Mouse (Mus musculus) lung, embryonic 16.5 days (tissue): ENCODE measurements around the gene Rps6ka5. TPM values are rescaled to one million over a fixed set of nuclear protein-coding genes. Genes with fewer than 3 reads are reported as not detected.

Experiments used
- ATAC-seq: fragments of 200-750 bp; cut with Nextera tagmentation; 2 replicates; pipeline ENCODE4 v1.8.0; 2017; ENCODE audit warnings: low read depth, mild to moderate bottlenecking, moderate library complexity
- H3K27ac ChIP-seq: fragments of 300-500 bp; sonication (generic); 2 replicates; pipeline ENCODE4 v1.5.1; 2014; ENCODE audit warnings: mild to moderate bottlenecking, control low read depth, low read length
- H3K27me3 ChIP-seq: fragments of 300-500 bp; sonication (generic); 2 replicates; pipeline ENCODE4 v1.6.1; 2014; ENCODE audit warnings: low read depth, low read length, mixed read lengths; ENCODE audit not compliant: control insufficient read depth, insufficient read depth
- H3K36me3 ChIP-seq: fragments of 300-500 bp; sonication (generic); 2 replicates; pipeline ENCODE4 v1.6.1; 2014; ENCODE audit warnings: low read length; ENCODE audit not compliant: control insufficient read depth, insufficient read depth
- H3K4me1 ChIP-seq: fragments of 300-500 bp; sonication (generic); replicated peaks from 2 replicates; pipeline ENCODE4 v1.6.1; 2014; ENCODE audit warnings: low read length, mixed read lengths; ENCODE audit not compliant: control insufficient read depth, insufficient read depth
- H3K4me2 ChIP-seq: fragments of 300-500 bp; sonication (generic); 2 replicates; pipeline ENCODE4 v1.6.1; 2014; ENCODE audit warnings: low read depth, low read length, control low read depth
- H3K4me3 ChIP-seq: fragments of 300-500 bp; sonication (generic); 2 replicates; pipeline ENCODE4 v1.5.1; 2014; ENCODE audit warnings: mild to moderate bottlenecking, low read length, control low read depth
- H3K9ac ChIP-seq: fragments of 300-500 bp; sonication (generic); 2 replicates; pipeline ENCODE4 v1.6.1; 2014; ENCODE audit warnings: low read length, control low read depth
- H3K9me3 ChIP-seq: fragments of 300-500 bp; sonication (generic); 2 replicates; pipeline ENCODE4 v1.6.1; 2016; ENCODE audit warnings: low read length; ENCODE audit not compliant: control insufficient read depth
- WGBS: fragments of 180-500 bp; shearing (Covaris S2); extraction: QIAGEN DNeasy Blood & Tissue Kit; methylation state at CpG from one replicate; pipeline ENCODE4 v1.1.7; 2014; 5-methylcytosine and 5-hydroxymethylcytosine counted together
- polyA plus RNA-seq: library from polyadenylated mRNA; unstranded; fragments of >200 nt; fragmentation: Nextera tagmentation; extraction: Ambion mirVana; gene quantifications from 2 replicates; pipeline ENCODE4 v1.2.1, GENCODE M21; 2015

The Rps6ka5 gene
- polyA plus RNA-seq, 1 experiment from 2014 or later: 4.3 TPM

DNA sequence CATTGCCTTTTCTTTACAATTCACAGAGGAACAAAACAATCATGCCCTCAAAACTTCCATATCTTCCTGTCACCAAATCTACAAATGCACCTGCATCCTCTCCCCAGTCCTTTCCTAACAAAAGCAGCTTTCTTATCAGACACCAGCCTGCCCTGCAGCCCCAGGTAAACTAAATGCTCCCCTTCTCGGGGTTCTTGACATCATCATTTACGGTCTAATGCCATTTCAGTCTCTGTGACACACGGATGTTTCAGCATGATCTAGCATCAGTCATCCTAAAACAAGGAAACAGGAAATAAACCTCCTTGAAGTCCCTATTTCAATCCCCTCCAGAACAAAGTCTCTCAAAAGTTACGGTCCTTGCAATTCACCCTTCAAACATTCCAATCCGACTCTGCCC lies 15.0 kb downstream of the Rps6ka5 start:
- Histone ChIP-seq H3K27me3 (no peaks in the 10 kb centered on the region), H3K4me3 (no peak overlapping the region), H3K9ac (no peak overlapping the region), H3K36me3 (no peaks in the 10 kb centered on the region), H3K4me1 (no peaks in the 10 kb centered on the region; the same call in 1 of the 2 replicates), H3K27ac (no peak overlapping the region), H3K9me3 (no peaks in the 10 kb centered on the region), H3K4me2 (no peak overlapping the region)
- 51% methylated on average over 5 of the region's 5 CpGs for WGBS
- ATAC-seq: no peak

DNA sequence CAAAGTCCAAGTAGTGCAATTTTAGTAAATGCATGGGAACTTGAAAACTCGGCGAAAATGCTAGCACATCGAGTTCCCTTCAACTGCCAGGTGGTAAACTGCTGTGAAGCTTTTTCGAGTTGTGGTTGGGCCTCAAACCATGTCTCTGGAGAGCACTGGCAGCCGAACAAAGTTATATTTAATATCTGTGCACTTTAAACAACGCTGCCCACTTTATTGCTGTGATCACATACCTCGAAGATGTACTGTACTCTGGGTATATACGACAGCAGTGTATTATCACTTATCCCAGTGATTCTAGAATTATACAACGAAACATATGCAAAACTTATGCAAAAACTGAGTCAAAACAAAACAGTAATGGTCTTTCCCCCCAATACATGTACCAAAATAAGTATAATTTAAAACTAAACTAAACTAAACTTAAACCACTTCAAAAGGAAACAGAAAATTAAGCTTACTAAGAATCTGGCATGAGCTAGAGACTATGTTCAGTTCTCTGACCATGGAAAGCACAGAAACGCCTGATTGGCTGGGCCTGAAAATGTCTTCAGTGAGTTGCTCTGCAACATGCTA lies 15.6 kb downstream of the Rps6ka5 start:
- no peak for ATAC-seq
- no peak overlapping the region for H3K4me2 ChIP-seq
- WGBS: 57% methylated on average over 10 of the region's 10 CpGs

DNA sequence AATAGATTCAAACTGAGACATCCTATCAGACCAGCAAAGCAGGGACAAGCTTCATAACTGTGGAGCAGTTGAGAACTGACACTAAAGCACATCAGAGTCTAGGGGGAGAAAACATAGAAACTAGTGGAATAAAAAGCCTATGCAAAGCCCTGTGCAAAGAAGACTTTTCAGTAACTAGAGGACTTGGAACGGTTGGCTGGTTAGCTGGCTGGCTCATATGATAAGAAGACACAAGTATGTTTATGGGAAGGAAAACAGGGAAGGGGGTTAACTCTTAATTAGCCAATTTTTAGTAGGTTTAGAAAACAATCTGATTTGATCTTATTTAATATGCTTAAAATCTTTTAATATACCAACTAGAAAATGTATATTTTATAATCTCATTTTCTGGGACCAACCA lies 16.4 kb downstream of the Rps6ka5 start:
- 10% methylated on average over 1 of the region's 1 CpGs for WGBS
- no peak overlapping the region for H3K4me3 ChIP-seq
- H3K4me1 ChIP-seq: no peaks in the 10 kb centered on the region; the same call in 1 of the 2 replicates
- H3K4me2 ChIP-seq: no peak overlapping the region
- ATAC-seq: no peak
- H3K27me3 ChIP-seq: no peaks in the 10 kb centered on the region
- H3K36me3 ChIP-seq: no peaks in the 10 kb centered on the region
- no peak overlapping the region for H3K9ac ChIP-seq
- no peak overlapping the region for H3K27ac ChIP-seq
- no peaks in the 10 kb centered on the region for H3K9me3 ChIP-seq

More for the DNA sequence above, 15.6 kb downstream of the Rps6ka5 start:
- Histone ChIP-seq H3K4me1 (no peaks in the 10 kb centered on the region; the same call in 1 of the 2 replicates), H3K27me3 (no peaks in the 10 kb centered on the region), H3K4me3 (no peak overlapping the region), H3K9me3 (no peaks in the 10 kb centered on the region), H3K27ac (no peak overlapping the region), H3K36me3 (no peaks in the 10 kb centered on the region), H3K9ac (no peak overlapping the region)

DNA sequence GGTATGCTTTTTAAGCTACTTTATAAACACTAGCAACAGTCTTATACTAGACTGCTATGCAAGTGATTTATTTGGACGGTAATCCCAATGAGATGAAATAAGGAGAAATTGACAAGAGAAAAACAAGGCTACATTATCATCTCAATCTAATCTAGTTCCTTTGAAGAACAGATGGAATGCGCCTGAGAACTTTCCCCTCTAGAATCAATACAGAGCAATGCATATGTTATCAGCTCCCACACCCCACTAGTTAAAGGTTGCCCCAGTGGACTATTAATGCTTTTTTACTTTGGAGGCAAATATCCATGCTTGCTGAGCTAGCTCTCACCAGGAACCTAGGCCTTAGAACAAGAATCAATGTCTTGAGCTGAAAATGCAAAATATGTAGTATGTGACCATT lies 19.5 kb downstream of the Rps6ka5 start:
- no peaks in the 10 kb centered on the region for H3K9me3 ChIP-seq
- H3K27me3 ChIP-seq: no peaks in the 10 kb centered on the region
- no peak overlapping the region for H3K4me2 ChIP-seq
- no peak overlapping the region for H3K27ac ChIP-seq
- H3K9ac ChIP-seq: no peak overlapping the region
- WGBS: 92% methylated on average over 2 of the region's 2 CpGs
- ATAC-seq: no peak
- H3K36me3 ChIP-seq: no peaks in the 10 kb centered on the region
- no peaks in the 10 kb centered on the region; the same call in 1 of the 2 replicates for H3K4me1 ChIP-seq
- no peak overlapping the region for H3K4me3 ChIP-seq

DNA sequence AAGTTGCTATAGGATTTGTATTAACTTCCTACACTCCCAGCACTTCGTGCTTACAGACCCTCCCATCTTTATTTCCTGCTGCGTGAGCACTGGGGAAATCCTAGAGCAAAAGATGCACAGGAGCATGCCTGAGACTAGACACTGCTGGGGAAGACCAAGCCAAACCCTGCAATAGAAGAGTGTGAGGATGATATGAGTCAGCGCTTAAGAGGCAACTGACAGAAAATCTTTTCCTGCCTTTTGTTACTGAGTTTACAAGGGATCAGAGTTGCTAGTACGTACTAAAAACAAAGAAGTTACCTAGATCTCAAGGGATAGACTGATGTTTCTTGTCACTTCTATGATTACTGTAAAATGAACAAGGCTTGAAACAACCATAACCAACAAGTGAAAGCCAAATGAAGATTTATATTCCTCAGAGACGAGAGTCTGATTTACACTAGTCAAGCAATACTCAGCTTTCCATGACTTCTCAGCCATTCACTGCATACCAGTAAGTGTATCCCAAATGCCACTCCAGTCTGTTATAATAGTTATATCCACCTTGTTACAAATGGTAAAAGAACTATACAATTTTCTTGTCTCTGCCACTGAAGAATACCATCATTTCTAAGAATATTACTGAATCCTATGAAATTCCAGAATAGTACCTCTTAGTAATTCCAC lies 21.6 kb downstream of the Rps6ka5 start:
- Histone ChIP-seq H3K27me3 (no peaks in the 10 kb centered on the region), H3K4me2 (no peak overlapping the region), H3K9ac (no peak overlapping the region), H3K4me3 (no peak overlapping the region), H3K4me1 (no peaks in the 10 kb centered on the region; the same call in 1 of the 2 replicates), H3K9me3 (no peaks in the 10 kb centered on the region), H3K27ac (no peak overlapping the region), H3K36me3 (no peaks in the 10 kb centered on the region)
- ATAC-seq: no peak
- 59% methylated on average over 5 of the region's 5 CpGs for WGBS

DNA sequence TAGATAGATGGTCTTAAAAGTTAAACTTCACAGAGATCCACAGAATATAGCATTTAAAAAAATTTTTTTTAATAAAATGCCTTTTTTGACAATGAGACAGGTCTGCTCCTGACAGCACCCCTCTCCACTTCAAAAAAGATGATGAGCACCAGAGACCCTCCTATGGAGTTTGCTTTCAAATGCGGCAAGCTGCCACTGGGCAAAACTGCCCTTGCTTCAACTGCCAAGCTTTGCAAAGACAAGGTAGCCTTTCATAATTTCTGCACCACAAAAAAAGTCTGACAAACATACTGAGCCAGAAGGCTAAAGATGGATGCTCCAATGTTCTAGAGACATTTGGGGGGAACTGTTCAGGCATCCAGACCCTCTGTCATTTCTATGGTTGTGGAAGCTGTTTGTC lies 28.8 kb downstream of the Rps6ka5 start:
- no peak for ATAC-seq
- 94% methylated on average over 1 of the region's 1 CpGs for whole genome bisulfite sequencing
- H3K4me3 ChIP-seq: no peak overlapping the region
- no peaks in the 10 kb centered on the region for H3K27me3 ChIP-seq
- H3K4me2 ChIP-seq: no peak overlapping the region
- H3K9ac ChIP-seq: no peak overlapping the region
- no peaks in the 10 kb centered on the region for H3K36me3 ChIP-seq
- no peaks in the 10 kb centered on the region for H3K4me1 ChIP-seq
- H3K27ac ChIP-seq: no peak overlapping the region
- H3K9me3 ChIP-seq: no peaks in the 10 kb centered on the region

DNA sequence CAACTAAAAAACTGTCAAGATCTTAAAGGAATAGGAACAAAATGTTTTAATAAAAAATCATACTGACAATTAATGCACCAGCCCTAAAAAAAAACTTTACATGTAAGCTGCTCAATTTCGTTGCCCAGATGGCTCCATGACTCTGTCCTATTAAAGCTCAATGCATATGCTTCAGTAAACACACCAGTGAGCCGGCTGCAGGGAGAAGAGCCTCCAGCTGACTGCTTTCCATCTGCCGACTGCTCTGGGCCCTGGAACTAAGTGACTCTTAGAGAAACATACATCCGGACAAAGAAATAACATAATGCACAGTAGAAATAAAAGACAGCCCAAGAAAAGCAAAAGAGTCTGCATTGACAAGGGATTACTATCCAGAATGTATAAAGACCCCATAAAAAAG lies 30.2 kb downstream of the Rps6ka5 start:
- H3K27ac ChIP-seq: no peak overlapping the region
- no peak overlapping the region for H3K4me2 ChIP-seq
- no peaks in the 10 kb centered on the region for H3K27me3 ChIP-seq
- no peaks in the 10 kb centered on the region for H3K4me1 ChIP-seq
- H3K4me3 ChIP-seq: no peak overlapping the region
- WGBS: 28% methylated on average over 4 of the region's 4 CpGs
- no peak overlapping the region for H3K9ac ChIP-seq
- H3K9me3 ChIP-seq: no peaks in the 10 kb centered on the region
- H3K36me3 ChIP-seq: no peaks in the 10 kb centered on the region
- ATAC-seq: no peak

DNA sequence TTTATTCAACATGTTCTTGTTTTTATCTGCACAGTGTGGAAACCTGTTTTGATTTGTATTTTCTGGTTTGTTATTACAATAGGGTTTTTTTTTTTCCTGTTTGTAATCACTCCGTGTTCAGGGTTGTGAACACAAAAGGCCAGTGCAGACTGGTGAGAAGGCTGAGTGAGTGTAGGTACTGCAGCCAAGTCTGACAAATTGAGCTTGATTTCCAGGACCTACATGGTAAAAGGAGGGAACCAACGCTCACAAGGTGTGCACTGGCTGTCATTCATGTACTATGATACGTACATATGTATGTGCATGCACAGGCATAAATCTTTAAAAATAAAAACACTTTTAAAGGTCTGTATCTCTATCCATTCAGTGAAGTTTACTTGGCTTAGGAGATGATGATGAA lies 31.5 kb downstream of the Rps6ka5 start:
- H3K9ac ChIP-seq: no peak overlapping the region
- no peaks in the 10 kb centered on the region for H3K36me3 ChIP-seq
- no peak overlapping the region for H3K4me3 ChIP-seq
- H3K4me1 ChIP-seq: no peaks in the 10 kb centered on the region
- no peak for ATAC-seq
- no peak overlapping the region for H3K4me2 ChIP-seq
- no peaks in the 10 kb centered on the region for H3K9me3 ChIP-seq
- H3K27ac ChIP-seq: no peak overlapping the region
- 72% methylated on average over 3 of the region's 3 CpGs for WGBS
- no peaks in the 10 kb centered on the region for H3K27me3 ChIP-seq

DNA sequence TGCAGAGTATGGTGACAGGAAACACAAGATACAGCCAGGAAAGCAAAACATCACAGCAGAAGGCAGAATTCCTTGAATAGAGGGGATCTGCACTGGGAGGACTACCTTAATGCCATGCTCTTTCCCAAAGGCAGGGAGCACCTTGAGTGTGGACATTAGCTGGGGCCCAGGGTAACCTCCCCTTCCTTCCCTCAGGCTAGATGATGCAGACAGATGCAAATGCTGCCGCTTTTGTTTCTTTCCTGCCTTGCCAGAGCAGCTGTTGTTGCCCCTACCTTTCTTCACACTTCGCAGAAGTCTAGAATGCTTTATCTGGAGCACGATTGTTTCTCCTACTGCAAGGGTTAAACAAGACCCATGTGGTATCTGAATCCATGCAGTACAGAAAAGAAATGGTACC lies 34.6 kb downstream of the Rps6ka5 start:
- 59% methylated on average over 3 of the region's 3 CpGs for WGBS
- H3K27me3 ChIP-seq: no peaks in the 10 kb centered on the region
- H3K36me3 ChIP-seq: no peaks in the 10 kb centered on the region
- H3K9me3 ChIP-seq: no peaks in the 10 kb centered on the region
- no peak overlapping the region for H3K9ac ChIP-seq
- no peak for ATAC-seq
- no peak overlapping the region for H3K4me3 ChIP-seq
- no peak overlapping the region for H3K4me2 ChIP-seq
- H3K4me1 ChIP-seq: no peaks in the 10 kb centered on the region
- H3K27ac ChIP-seq: no peak overlapping the region
